Mouse (Mus musculus) mesoderm, embryonic 11.5 days (tissue): Measurements from ENCODE around the gene Ext2.

Experiments used
- DNase-seq: peaks from one replicate; pipeline ENCODE4 v3.0.0-alpha.2; 2012; ENCODE audit warnings: low read depth, low spot score

Gene Ext2

DNA sequence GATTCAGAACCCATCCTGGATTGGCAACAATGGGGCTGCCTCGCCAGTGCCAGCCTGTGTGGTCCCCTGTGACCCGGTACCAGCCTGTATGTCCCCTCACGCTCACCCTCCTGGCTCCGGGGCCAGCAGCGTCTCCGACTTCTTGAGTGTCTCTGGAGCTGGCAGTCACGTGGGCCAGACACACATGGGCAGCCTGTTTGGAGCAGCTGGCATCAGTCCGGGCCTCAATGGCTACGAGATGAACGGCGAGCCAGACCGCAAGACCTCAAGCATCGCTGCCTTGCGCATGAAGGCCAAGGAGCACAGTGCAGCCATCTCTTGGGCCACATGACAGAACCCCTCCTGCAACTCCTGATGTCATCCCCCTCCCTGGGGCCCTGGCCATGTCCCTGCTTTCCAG is 145.1 kb downstream of the Ext2 start:
- no peak for DNase-seq

DNA sequence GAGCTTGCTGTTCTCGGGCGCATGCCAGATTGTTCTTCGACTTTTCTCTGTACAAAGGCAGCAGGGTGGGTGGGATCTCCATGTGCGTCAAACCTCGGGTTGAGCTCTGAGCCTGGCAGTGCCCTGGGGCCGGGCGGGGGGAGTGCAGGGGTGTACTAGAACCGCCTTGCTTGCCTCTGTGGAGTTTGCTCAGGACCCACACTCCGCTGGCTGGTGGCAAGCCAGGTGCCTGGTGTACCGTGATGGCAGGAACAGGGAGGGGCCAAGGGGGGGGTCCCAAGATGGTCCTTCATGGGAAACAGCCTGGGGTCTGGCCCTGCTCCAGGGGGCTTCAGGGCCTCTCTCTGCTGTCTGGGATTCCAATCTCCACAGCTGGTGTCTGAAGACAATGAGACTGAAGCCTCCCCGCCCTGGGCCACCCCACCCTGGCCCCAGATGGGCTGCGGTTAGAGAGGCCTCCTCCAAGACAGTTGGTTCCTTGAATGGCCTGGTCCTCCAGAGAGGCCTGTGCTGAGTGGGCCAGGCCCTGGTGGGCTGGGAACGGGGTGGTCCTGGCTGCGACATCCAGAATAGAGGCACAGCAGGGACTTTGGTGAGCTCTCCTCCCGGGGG is 150.7 kb downstream of the Ext2 start:
- no peak for DNase-seq

DNA sequence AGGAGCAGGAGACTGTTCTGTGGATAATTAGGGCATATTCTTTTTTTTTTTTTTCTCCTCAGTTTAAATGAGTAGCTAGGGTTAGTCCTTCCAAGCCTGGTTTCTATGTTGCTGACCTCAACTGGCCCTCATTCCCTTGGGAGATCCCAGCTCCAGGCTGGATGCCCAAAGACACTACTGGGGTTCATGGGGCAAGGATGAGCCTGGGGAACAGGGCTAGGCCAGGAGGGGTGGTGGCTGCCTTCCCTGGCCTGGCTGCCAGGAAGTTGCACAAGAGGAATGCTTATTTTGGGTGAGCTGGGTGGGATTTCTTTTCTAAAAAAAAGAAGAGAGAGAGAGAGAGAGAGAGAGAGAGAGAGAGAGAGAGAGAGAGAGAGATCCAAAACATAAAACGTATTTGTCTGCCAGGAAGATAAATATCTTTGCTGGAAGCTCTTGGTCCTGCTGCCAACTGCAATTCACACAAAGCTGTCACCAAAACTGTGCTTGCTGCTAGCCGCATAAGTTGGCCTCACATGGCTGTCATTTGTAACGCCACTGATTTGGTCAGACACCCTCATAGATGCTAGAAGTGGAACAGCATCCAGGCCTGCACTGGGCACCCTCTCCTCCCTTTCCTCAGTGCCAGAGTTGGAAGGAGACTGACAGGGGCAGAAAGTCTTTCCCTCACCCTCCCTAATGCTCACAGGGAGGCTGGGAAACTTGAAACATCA is 156.1 kb downstream of the Ext2 start:
- no peak for DNase-seq

DNA sequence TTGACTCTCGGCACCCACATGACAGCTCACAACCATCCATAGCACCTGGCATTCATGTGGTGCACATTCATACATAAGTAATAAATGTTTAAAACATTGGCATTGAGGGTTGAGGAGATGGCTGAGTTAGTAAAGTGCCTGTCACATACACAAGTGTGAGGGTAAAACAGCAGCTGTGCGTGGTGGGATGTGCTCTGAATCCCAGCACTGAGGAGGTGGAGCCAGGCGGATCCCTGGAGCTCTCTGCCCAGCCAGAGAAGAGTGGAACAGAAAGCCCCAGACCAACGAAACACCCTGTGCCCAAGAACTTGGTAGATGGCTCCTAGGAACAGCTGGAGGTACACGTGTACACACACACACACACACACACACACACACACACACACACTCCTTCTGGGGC is 156.9 kb downstream of the Ext2 start:
- DNase-seq: no peak

DNA sequence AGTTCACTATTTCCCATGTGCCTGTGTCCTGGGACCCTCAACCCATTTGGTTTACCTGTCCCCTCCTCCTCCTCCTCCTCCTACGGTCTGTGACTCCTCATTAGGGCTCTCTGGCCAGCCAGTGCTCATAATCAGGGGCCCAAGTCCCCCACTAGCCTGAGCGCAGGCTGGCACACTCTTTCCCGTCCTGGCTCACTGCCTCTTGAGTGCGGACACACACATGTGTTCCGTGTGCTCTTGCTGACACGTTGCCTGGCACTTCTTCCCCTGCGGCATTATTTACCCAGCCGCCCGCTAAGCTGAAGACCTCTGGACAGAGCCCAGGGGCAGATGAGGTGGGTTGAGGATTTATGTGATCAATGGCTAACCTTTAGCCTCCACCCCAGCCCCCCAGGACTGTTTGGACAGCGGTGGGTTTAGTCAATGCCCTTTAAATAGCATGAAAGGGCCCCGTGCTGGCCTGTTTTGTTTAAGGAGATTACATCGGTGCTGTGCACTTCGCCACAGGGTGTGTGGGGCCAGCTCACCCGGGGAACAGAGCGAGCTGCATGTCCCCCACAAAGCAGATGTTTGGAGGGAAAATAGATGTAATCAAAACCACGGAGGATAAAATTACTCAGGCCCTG is 160.0 kb downstream of the Ext2 start:
- no peak for DNase-seq

DNA sequence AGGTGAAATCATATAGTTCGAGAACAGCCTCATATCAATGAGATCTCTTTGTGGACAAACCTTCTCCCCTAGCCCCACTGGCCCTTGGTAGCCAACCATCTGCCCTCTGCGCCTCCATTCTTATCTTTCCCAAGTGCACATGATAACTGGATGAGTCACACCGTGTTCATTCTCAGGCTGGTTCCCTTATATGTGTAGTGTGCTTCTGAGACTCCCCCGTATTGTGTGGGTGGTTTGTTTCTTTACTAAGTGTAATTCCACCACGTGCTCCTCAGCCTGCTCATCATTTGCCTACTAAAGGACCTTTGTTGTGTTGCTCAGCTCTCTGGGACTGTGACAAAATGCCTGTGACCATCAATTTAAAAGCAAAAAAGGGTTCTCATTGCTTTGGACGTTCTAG is 161.3 kb downstream of the Ext2 start:
- no peak for DNase-seq

DNA sequence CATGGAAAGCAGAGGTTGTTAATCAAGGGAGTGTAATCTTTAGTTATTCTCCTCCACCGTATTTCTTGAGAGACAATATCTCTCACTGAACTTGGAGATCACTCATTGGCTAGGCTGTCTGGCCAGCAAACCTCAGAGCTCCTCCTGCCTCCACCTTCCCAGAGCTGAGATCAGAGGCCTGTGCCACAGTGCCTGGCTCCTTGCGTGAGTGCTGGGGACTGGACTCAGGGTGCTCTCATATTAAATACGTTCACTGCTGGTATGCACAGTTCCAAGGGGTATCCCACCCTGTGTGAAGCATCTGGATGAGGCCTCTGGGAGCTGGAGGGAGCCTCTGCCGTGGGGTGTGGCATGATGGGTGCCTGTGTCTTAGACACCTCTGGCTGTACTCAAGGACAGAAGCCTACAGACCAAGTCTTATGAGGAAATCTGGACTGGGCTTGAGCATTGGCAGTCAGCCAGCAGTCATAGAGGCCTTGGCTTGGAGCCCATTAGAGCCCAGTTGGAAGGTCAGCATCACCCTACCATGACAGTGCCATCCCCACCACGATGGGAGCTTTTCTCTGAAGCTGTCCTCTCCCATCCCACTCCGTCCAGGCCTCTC is 162.6 kb downstream of the Ext2 start:
- no peak for DNase-seq

DNA sequence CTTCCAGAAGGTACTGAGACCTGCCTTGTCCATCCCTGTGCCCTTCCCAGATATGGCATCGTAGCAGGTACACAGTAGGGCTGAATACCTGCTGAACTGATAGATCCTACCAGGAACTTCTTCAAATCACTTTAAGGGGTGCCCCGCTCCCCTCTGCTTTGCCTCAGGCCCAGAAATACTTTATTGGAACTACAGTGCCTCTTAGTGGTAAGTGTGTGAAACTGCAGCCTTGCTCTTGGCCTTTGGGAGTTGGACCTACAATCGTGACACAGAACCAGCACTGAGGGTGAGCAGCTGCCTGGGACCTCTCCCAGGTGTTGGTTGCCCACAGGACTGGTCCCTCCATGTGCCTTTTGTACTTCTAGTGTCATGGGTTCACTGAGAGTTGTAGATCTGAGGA is 163.4 kb downstream of the Ext2 start:
- DNase-seq: no peak

DNA sequence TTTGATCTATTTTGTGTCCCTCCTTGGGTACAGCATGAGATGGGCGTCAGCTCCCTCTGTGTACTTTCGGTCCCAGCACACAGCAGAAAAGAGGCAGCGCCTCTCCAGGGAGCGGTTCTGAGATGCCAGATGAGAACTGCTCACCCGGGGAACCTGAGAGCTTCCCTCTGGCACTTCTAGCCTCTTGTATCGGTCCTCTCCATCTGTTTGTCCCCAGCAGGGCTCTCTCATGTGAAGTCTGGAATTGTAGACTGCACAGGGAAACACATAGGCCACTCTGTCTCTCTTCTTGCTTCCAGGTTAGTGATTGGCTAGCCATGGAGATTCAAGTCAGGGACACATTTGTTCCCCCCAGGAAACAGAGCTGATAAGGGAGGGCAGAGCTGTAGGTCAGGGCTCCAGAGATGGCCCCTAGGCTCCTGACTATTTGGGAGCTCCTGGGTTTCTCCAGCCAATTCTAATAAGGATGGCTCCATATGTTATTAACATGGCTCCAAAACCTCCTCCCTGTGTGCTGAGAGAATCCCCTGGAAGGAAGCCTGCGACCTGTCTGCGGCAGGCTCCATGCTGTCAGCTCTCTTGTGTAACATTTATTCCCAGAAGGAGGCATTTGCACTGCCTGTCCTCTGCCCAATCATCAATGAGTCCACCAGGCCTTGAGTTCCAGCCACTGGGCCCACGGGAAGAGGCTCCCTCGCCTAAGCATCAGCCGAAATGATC is 167.9 kb downstream of the Ext2 start:
- no peak for DNase-seq

DNA sequence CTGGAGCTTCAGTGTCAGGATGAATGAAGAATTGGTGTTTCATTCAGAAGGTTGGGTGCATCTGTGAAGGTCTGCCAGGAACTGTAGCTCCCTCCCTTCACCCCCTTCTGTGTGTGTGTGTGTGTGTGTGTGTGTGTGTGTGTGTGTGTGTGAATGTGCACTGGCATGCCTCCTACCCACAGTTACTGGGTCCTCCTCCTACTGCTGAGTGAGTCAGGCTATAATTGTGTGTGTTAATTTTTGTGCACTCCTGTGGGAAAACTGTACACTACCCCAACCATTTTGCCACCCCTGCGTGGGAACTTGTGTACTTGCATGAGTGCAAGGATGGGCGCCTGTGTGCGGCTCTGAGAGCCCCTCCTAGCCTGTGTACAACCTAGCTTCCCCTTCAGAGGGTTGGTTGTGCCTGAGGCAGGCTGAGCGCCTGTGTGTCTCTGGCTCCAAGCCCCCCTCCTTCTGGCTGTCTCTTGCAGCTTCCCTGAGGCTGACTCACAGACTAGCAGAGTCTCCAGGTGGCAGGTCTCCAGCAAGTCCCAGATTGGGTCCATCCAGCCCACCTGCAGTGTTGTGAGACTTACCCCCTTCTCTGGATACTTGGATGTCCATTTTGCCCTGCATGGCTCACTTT is 173.0 kb downstream of the Ext2 start:
- no peak for DNase-seq

DNA sequence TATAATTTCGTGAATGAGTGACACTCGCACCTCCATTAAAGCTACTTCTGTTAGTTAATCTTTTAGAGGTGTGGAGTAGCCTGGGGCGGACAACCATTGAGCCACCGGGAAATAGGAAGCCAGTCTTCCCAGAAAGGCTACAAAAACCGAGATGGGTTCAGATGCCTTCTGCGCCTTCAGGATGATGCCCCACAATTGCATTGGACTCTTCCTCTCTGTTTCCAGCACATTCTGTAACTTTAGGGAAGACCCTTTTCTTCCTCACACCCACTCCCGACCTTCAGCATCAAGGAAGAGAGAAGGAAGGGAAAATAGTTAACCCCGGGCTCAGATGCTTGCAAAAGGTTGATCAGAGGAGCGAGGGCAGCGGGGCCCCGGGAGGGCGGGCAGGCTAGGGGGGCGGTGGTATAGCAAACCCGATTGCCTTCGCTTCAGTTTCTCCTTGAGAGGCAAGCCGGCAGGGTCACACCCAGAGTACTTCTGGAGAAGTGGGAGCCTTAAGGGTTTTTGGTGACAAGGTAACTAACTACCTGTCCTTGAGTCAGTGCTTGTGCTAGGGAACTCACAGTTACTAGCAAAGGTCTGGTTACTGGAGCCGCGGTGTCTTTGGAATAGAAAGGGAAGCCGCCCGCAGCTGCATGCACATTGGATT is 174.3 kb downstream of the Ext2 start:
- no peak for DNase-seq

DNA sequence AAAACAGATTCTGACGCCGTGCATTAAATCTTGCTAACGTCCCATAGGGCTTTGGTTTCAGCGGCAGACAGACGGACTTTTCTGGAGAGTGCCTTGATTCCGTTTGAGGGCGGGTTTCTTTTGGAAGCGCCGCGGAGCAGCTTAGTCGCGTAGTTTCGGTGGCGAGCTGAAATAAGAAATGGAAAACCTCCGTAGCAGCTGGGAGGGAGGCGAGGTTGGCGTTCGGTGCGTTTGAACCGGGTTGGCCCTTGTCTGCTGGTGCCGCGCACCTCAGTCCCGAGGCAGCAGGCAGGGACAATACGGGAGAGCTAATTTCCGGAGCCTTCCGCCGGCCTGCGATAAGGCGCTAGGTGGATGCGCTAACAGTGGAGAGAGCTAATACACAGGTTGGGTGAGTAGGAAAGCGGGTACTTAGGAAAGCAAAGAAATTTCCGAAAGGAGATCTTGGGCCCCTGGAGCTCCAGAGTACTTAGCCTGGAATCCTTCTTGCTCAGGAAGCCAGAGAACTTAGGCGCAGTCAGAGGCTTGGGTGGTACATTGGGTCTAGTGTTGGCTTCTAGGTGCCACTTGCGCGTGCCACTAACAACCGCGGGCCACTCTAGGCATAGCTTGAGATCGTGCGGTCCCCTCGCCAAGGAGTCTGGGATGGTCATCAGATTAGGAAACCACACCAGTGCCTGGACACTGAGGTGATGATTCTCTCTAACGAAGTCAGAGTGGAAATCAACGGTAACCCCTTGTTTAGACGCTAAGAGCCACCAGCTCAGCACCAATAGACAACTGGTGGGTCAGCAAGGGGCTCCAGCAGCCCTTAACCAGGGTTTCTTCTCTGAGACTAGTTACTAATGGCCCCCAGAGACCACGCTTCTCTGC is 175.1 kb downstream of the Ext2 start:
- DNase-seq: no peak

DNA sequence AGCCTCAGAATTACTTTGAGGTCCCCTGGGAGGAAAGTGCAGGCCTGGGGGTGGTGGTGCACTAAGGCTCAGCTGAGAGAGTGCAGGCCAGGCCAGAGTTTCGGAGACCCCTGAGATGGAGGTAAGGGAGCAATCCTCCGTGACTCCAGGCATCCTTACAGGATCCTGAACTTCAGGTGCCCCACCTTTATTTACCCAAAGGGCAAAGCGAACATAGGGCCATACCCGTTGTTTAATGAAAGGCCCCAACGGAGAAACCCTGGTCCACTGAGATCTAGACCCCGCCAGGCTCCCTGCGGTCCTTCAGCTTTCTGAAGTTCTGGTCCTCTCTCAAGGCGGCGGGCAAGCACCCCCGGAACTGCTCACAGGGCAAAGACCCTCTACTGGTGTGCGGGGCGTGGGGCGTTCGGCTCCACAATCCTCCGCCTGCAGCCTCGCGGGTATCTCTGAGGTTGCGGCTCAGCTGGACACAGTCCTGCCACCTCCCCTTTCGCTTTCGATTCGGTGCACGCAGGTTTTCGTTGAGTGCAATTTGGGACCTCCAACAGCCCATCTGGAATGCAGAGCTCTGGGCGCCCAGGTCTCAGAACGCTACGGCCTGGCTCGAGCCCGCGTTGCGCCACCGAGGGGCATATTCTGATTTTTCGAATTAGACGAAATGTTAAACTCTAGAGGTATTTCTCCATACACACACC is 176.6 kb downstream of the Ext2 start:
- DNase-seq: no peak

DNA sequence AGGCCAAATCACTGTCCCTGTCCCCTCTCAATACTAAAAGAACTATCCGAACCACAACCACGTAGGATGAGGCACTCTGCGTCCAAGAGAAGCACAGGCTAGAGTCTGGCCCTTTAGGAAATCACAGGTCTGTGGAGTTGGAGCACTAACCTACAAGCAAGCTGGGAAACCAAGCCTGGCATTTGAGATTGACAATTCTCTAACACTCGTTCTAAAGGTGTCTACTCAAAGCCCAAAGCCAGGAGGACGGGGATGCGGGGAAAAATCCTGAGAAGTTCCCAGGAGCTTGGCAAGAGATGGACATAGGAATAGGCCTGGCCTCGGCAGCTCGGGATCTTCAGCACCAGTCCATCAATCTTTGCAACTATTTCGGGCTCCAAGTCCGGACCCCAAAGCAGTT is 177.2 kb downstream of the Ext2 start:
- DNase-seq: no peak

DNA sequence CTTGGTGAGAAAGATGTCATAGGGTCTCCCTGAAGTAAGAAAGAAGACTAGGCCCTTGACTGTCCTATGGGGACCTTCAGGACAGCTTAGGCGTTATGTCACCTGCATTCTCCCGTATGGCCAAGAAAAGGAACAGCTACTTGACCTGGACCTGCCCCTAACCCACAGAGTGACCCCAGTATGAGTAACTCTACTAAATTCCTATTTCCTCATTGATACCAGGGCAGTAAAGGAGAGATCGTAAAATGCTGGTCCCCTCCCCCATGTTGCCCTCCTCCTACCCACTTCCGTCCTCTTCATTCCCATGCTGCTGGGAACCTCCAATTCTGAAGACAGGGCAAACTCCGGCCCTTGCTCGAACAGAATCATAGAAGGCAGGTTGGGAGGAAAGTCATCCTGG is 177.6 kb downstream of the Ext2 start:
- no peak for DNase-seq

DNA sequence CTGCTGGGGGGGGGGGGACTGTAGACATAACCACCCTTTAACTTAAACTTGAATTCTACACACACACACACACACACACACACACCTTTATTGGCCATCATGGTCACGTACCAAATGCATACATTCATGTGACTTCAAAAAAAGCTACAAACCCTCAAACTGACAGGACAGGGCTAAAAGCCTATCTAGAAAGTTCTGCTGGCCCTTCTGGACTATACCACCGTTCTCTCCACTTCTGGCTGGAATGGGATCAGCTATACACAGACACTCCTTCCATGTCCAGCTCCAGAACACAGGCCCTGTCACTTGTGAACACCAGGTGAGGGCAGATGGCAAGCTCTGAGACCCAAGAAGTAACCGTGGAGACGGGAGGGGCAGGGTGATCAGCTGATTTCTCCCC is 178.1 kb downstream of the Ext2 start:
- no peak for DNase-seq

DNA sequence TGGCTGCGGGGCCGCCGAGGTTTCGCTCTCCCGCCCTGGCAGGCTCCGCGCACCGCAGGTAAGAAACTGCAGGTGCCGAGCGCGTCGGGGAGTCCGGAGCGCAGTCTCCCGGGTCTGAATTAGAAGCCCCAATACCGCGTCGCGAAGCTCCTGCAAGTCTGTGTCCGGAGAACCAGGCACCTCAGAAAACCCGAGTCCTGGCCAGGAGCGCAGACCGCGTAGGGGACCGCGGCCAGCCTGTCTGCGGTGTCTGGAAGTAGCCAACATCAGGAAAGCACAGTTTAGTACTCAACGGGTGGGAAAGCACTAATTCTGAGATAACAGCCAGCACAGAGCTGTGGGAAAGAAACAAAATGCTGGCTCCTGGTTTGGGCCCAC is 179.0 kb downstream of the Ext2 start:
- DNase-seq: no peak

DNA sequence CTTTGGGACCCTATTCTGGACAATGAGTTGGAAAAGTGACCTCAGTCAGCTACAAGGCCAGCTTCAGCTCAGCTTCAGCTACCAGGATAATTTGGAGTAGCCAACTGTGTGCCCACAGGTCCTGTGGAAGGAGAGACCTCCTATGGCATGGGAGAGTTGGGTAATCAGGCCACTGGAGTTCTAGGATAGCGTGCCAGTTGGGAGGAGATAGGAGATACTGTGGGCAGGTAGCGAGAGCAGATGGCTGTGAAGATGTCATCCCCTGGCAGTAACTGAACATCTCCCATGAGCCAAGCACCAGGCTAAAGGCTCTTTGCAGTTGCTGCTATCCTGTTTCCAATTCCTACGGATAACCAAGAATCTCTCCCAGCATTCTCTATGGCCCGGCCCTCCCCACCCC is 187.8 kb downstream of the Ext2 start:
- no peak for DNase-seq

DNA sequence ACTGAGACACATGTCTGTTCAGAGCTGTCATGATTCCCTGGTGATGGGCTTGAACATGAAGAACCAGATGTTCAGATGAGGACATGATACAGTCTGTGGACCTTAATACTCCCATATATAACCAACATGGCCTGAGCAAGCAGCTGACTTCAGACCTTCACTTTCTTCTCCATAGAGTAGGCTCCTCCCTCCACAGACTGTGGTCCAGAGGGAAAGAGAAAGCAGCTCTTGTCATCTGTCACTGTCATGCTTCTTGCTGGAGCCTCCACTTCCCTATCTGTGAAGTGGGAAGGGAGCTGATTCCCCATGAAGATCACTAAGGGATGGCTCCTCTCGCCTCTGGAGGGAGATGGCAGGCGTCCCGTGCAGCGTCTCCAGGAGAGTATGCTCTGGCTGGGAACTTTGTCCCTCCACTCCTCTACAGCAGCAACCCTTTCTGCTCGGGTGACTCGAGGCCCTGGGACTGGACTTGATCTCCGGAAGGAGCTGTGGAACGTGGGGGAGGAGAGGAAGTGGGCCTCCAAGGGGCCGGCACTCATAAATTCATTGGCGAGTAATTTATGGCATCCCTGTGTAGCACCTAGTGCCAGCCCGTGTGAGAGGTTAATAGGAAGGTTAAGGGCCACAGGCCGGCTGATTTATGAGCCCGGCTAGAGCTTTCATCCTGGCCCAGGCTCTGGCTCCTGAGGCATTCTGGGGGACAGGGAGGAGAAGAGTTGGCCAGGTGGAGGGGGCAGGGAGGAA is 197.5 kb downstream of the Ext2 start:
- DNase-seq: peak; percentile 66
